Mouse (Mus musculus) MEL (cell line): ENCODE data around the gene Ddx18.

ENCODE experiments used
- CHD1 ChIP-seq: IDR thresholded peaks from 2 replicates; pipeline ENCODE4 v1.6.1; 2012; ENCODE audit warnings: low read depth, mild to moderate bottlenecking, inconsistent platforms, low read length, improper control_type of control experiment
- ELF1 ChIP-seq: IDR thresholded peaks from 2 replicates; pipeline ENCODE4 v1.6.1; 2014; ENCODE audit warnings: low read depth, mild to moderate bottlenecking, inconsistent platforms, low read length, improper control_type of control experiment, moderate library complexity
- POLR2A ChIP-seq, 2 experiments: IDR thresholded peaks; 2 replicates each; pipeline ENCODE4 v1.6.1; 2011 to 2012; ENCODE audit warnings: low read length in 2 of 2, mild to moderate bottlenecking in 2 of 2, control low read depth in 1 of 2, improper control_type of control experiment in 1 of 2, low read depth in 1 of 2, moderate library complexity in 1 of 2; ENCODE audit not compliant: control insufficient read depth in 1 of 2, insufficient read depth in 1 of 2, poor library complexity in 1 of 2
- POLR2AphosphoS5 ChIP-seq: IDR thresholded peaks from 2 replicates; pipeline ENCODE4 v1.6.1; 2012; ENCODE audit warnings: low read depth, borderline replicate concordance, mild to moderate bottlenecking, inconsistent platforms, low read length, moderate library complexity, mixed read lengths
- ZC3H11A ChIP-seq: IDR thresholded peaks from 2 replicates; pipeline ENCODE4 v1.6.1; 2012; ENCODE audit warnings: low read depth, mild to moderate bottlenecking, inconsistent platforms, low read length, improper control_type of control experiment
- ZKSCAN1 ChIP-seq: IDR thresholded peaks from 2 replicates; pipeline ENCODE4 v1.6.1; 2012; ENCODE audit warnings: low read depth, mild to moderate bottlenecking, inconsistent platforms, low read length, improper control_type of control experiment, moderate library complexity

GRCm38 (mm10) chr1:121518609-121519008, 49.2 kb downstream of the Ddx18 start:
- TF ChIP-seq POLR2A (IDR thresholded peaks at IDR 0.05; ENCODE audit: control insufficient read depth in 1 of 2, insufficient read depth in 1 of 2, low read depth in 1 of 2, low read length in 2 of 2, poor library complexity in 1 of 2) (no peak), CHD1 (no peak), ZC3H11A (no peak), POLR2AphosphoS5 (no peak), ZKSCAN1 (no peak), ELF1 (no peak)
